Mouse (Mus musculus): ENCODE measurements around the gene Il2ra.

- TF ChIP-seq CTCF (IDR thresholded peaks at IDR 0.05) (no peak), EP300 (IDR thresholded peaks at IDR 0.05) (no peak)
Observed at GRCm38 (mm10) chr2:11693352-11693751, 50.7 kb downstream of the Il2ra start.

Measured in lung, postnatal 0 days (tissue).